Mouse (Mus musculus) spleen, adult 2 months (tissue): ENCODE measurements around the gene Fbxl5. TPM values are rescaled to one million over a fixed set of nuclear protein-coding genes. Genes with fewer than 3 reads are reported as not detected.

ENCODE experiments used
- DNase-seq, 2 experiments: peaks; one replicate each; pipeline versions ENCODE4 v3.0.0 to v3.0.0-alpha.2; 2012 to 2021; ENCODE audit warnings: low spot score in 2 of 2, low read depth in 1 of 2
- H3K27ac ChIP-seq: fragments of 200-500 bp; 2 replicates; pipeline ENCODE4 v1.5.1; 2012; ENCODE audit warnings: low read length, inconsistent platforms; ENCODE audit not compliant: insufficient read depth
- H3K27me3 ChIP-seq: fragments of 200-500 bp; 2 replicates; pipeline ENCODE4 v1.6.1; 2012; ENCODE audit warnings: mild to moderate bottlenecking, moderate library complexity, low read length, inconsistent platforms; ENCODE audit not compliant: control insufficient read depth, insufficient read depth
- H3K36me3 ChIP-seq: fragments of 200-500 bp; 2 replicates; pipeline ENCODE4 v1.6.1; 2012; ENCODE audit warnings: mild to moderate bottlenecking, low read length, inconsistent platforms; ENCODE audit not compliant: control insufficient read depth, insufficient read depth
- H3K4me1 ChIP-seq: fragments of 200-500 bp; 2 replicates; pipeline ENCODE4 v1.6.1; 2011; ENCODE audit warnings: inconsistent platforms; ENCODE audit not compliant: control insufficient read depth, insufficient read depth, insufficient read length
- H3K4me3 ChIP-seq: fragments of 200-500 bp; 2 replicates; pipeline ENCODE4 v1.5.1; 2011; ENCODE audit warnings: mild to moderate bottlenecking, inconsistent platforms; ENCODE audit not compliant: insufficient read depth, insufficient read length; ENCODE audit errors: extremely low read depth
- CTCF ChIP-seq: fragments of 200-500 bp; IDR thresholded peaks from 2 replicates; pipeline ENCODE4 v1.5.1; 2011; ENCODE audit warnings: mild to moderate bottlenecking, inconsistent platforms; ENCODE audit not compliant: insufficient read depth, insufficient read length, insufficient replicate concordance; ENCODE audit errors: extremely low read depth
- POLR2A ChIP-seq: fragments of 200-500 bp; IDR thresholded peaks from 2 replicates; pipeline ENCODE4 v1.6.1; 2011; ENCODE audit warnings: low read depth, low read length, inconsistent platforms
- WGBS: fragments of 180-500 bp; shearing (Covaris S2); methylation state at CpG from one replicate; pipeline ENCODE4 v1.1.7; 2018; 5-methylcytosine and 5-hydroxymethylcytosine counted together
- polyA plus RNA-seq: library from polyadenylated mRNA; depleted of rRNA; stranded (reverse); fragments of >200 nt; gene quantifications from 2 replicates; pipeline ENCODE4 v1.2.3, GENCODE M21; 2012; rRNA removed

The Fbxl5 gene
- polyA plus RNA-seq, result 13.0 and 13.9 TPM in 2 replicates

DNA sequence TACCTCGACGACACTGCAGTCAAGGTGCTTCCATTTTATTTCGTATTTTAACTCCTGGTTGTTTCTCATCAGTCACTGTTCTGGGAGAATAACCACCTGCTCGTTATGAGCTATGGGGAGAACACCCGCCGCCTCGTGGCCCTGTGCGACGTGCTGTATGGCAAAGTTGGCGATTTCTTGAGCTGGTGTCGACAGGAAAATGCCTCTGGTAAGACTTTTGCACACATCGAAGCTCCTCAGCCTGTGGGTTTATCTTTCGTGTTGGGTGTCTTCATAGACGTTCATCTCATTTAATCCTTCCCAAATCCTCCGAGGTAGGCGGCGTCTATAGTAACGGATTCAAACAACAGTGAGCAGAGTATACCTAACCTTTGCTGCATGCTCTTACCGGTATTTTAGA, at the start of gene Fbxl5:
Fbxl5 (minus strand) TSS at position 101 of the 400 bp plus-strand sequence.
- H3K4me3 ChIP-seq, result no peak within 1 kb of the TSS
- H3K4me1 ChIP-seq, result peaks cover 14% of the 10 kb centered on the region; the same call in 1 of the 2 replicates
- TF ChIP-seq CTCF (no peak), POLR2A (no peak)
- H3K36me3 ChIP-seq, result no peaks in the 10 kb centered on the region
- H3K27me3 ChIP-seq, result no peaks in the 10 kb centered on the region
- H3K27ac ChIP-seq, result no peak within 1 kb of the TSS
- WGBS, result 93% methylated on average over 19 of the region's 19 CpGs
- no peak for DNase-seq

DNA sequence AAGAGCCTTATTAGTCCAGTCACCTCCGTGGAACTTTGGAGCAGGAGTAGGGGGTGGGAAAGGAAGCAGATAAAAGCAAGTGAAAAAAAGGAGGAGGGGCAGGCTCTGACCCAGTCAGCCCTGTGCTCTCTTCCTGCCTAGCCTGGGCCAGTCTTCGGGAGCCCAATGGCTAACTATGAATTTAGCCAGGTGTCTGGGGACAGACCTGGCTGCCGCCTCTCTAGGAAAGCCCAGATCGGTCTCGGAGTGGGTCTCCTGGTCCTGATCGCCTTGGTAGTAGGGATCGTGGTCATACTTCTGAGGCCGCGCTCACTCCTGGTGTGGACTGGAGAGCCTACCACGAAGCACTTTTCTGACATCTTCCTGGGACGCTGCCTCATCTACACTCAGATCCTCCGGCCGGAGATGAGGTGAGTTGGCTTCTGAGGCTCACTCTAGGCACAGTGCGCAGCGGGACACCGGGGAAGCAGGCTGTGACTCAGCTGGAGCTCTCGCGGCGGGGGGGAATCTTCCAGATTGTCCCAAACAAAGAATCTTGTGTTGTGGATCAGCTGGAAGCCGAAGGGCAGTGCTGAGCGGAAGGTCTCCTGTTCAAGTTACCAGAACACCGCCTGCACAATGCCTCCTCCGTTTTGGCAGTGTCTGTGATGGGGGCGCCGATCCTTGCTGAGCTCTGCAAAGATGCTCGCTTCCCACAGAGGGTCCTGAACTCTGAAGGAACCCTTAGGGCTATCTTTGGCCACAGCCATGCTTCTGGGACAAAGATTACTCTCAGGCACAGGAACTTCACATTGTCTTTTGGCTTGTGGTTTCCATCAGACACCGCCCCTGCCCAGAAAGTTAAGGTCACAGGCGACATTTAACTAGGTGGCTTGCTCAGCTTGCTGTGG, 47.5 kb upstream of the Fbxl5 start:
- Histone ChIP-seq H3K4me1 (peaks cover 14% of the 10 kb centered on the region), H3K27ac (peak overlapping the region; percentile 95), H3K4me3 (peak overlapping the region; percentile 73), H3K36me3 (no peaks in the 10 kb centered on the region; the same call in 1 of the 2 replicates), H3K27me3 (no peaks in the 10 kb centered on the region)
- WGBS, result 8% methylated on average over 28 of the region's 28 CpGs
- peak in 1 of 2 experiments; percentile 55 for DNase-seq
- no peak for TF ChIP-seq CTCF
- TF ChIP-seq POLR2A, result peak; percentile 9; the same call in 1 of the 2 replicates

DNA sequence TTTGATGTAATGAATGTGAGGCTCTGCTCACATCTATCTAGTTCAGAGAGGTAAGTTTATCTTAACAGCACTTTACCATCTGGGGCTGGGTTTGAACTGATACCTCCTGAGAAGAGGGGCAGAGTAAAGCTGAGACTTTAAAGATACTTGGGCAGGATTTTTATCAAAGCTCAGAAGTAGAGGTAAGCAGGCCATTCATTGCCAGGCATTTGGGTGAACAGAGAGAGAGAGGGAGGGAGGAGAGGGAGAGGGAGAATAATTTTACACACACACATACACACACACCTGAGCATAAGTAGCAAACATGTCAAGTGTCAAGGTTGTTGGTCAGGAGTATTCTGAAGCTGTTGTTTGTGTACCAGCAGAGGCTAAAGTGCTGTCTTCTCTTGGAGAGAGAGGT, 46.8 kb upstream of the Fbxl5 start, which contains the start of gene Cd38:
Cd38 (plus strand) TSS at position 301 of the 400 bp plus-strand sequence.
- peak within 1 kb of the TSS; percentile 73 for H3K4me3 ChIP-seq
- H3K27ac ChIP-seq, result peak within 1 kb of the TSS; percentile 95
- peaks cover 9% of the 10 kb centered on the region for H3K4me1 ChIP-seq
- H3K27me3 ChIP-seq, result no peaks in the 10 kb centered on the region
- TF ChIP-seq POLR2A (no peak; the same call in 1 of the 2 replicates), CTCF (no peak)
- DNase-seq, result no peak
- H3K36me3 ChIP-seq, result no peaks in the 10 kb centered on the region; the same call in 1 of the 2 replicates

DNA sequence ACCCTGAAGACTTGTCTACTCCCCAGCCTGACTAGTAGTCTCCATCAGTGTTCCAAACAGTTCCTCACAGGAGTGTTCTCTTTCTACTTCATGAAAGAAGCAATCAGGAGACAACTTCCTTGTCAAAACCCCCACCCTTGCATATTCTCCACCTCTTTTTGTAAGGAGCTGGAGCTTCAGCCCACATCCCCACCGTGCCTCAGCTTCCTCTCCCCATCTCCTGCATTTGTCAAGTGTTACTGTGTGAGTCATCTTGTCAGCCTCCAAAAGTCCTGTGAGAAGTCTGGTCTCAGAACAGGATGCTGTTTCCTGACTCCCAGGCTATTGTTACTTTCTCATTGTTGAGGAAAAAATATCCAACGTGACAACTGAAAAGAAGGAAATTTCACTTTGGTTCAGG, 43.9 kb upstream of the Fbxl5 start:
- DNase-seq, result no peak
- Histone ChIP-seq H3K36me3 (no peaks in the 10 kb centered on the region; the same call in 1 of the 2 replicates), H3K27me3 (no peaks in the 10 kb centered on the region), H3K4me1 (no peaks in the 10 kb centered on the region), H3K27ac (no peak overlapping the region), H3K4me3 (no peak overlapping the region)
- WGBS, result 59% methylated on average over 2 of the region's 2 CpGs
- TF ChIP-seq CTCF (no peak), POLR2A (no peak)

DNA sequence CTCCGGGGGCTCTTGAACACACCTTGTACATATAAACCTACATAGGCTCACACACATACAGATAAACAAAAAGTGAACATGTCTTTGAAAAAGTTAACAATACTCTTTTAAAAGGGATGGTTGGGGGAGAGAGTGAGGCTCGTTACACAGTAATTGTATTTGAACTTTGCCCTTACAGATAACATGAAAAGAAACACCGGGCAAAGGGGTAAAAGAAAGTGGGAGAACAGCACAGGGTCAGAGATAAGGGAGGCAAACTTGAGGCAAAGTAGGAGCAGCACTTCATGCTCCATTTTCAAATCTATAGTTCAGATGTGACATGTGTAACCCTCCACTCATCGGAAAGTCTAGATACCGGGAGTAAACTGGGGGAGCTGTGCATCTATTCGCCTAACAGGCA, 42.2 kb upstream of the Fbxl5 start:
- Histone ChIP-seq H3K36me3 (no peaks in the 10 kb centered on the region; the same call in 1 of the 2 replicates), H3K27me3 (no peaks in the 10 kb centered on the region), H3K27ac (no peak overlapping the region), H3K4me3 (no peak overlapping the region), H3K4me1 (peaks cover 4% of the 10 kb centered on the region; the same call in 1 of the 2 replicates)
- no peak for DNase-seq
- WGBS, result 87% methylated on average over 6 of the region's 6 CpGs
- no peak for TF ChIP-seq CTCF
- TF ChIP-seq POLR2A, result no peak

DNA sequence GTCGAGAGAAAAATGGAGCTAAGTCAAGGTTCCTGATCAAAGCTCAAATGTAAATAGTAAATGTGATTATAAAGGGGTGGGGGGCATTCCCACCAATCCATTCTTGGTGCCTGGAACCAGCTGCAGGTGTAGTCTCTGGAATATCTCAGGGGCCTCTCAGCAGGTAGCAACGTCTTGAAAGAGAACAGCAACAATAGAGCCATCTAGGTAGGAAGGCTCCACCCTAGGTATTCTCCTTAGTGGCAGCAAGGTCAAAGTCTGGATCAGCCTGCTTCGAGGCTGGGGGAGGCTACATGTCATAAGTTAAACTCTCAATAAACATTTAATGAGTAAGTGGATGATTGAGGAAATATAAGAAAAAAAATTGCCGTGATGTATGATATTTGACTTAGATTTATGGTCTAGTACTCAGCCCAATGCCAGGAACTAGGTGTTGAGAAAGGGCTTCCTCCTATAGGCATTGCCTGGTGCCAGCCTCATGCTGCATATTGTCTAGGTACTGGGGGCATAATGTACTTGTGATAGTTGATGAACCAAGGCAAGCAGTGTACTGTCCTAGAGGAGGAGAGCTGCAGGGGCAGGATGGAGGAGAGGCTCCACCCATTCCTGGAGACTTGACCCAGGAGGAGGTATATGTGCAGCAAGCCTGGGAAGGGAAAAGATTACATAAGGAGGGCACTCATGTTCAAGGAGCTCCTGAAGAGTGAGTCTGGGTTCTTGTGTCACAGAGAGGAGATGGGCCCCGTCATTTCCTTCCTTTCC, 39.4 kb upstream of the Fbxl5 start:
- no peak for DNase-seq
- Histone ChIP-seq H3K27me3 (no peaks in the 10 kb centered on the region), H3K4me1 (peaks cover 6% of the 10 kb centered on the region; the same call in 1 of the 2 replicates), H3K4me3 (no peak overlapping the region), H3K27ac (no peak overlapping the region), H3K36me3 (no peaks in the 10 kb centered on the region; the same call in 1 of the 2 replicates)
- no peak for TF ChIP-seq CTCF
- no peak for TF ChIP-seq POLR2A
- 65% methylated on average over 5 of the region's 5 CpGs for WGBS
